Mouse (Mus musculus) limb, embryonic 12.5 days (tissue): ENCODE measurements around the gene Wwox. TPM values are rescaled to one million over a fixed set of nuclear protein-coding genes. Genes with fewer than 3 reads are reported as not detected.

Experiments used
- ATAC-seq: fragments of 200-750 bp; cut with Nextera tagmentation; 2 replicates; pipeline ENCODE4 v1.8.0; 2017; ENCODE audit warnings: low read depth, moderate TSS enrichment; ENCODE audit not compliant: insufficient number of reproducible peaks, insufficient read depth, low FRiP score, low TSS enrichment
- H3K27ac ChIP-seq: fragments of 300-500 bp; sonication (generic); 2 replicates; pipeline ENCODE4 v1.5.1; 2016; ENCODE audit warnings: mild to moderate bottlenecking, moderate library complexity
- H3K27me3 ChIP-seq: fragments of 300-500 bp; sonication (generic); 2 replicates; pipeline ENCODE4 v1.6.1; 2016; ENCODE audit warnings: mild to moderate bottlenecking, moderate library complexity
- H3K36me3 ChIP-seq: fragments of 300-500 bp; sonication (generic); 2 replicates; pipeline ENCODE4 v1.6.1; 2016; ENCODE audit warnings: mild to moderate bottlenecking, moderate library complexity
- H3K4me1 ChIP-seq: fragments of 300-500 bp; sonication (generic); replicated peaks from 2 replicates; pipeline ENCODE4 v1.6.1; 2016
- H3K4me2 ChIP-seq: fragments of 300-500 bp; sonication (generic); 2 replicates; pipeline ENCODE4 v1.6.1; 2016; ENCODE audit warnings: mild to moderate bottlenecking, moderate library complexity
- H3K4me3 ChIP-seq: fragments of 300-500 bp; sonication (generic); replicated peaks from 2 replicates; pipeline ENCODE4 v1.5.1; 2016; ENCODE audit warnings: mild to moderate bottlenecking
- H3K9ac ChIP-seq: fragments of 300-500 bp; sonication (generic); replicated peaks from 2 replicates; pipeline ENCODE4 v1.6.1; 2016; ENCODE audit warnings: mild to moderate bottlenecking, moderate library complexity
- H3K9me3 ChIP-seq: fragments of 300-500 bp; sonication (generic); 2 replicates; pipeline ENCODE4 v1.6.1; 2016; ENCODE audit warnings: mild to moderate bottlenecking, moderate library complexity
- WGBS: fragments of 180-500 bp; shearing (Covaris S2); methylation state at CpG from one replicate; pipeline ENCODE4 v1.1.7; 2016; 5-methylcytosine and 5-hydroxymethylcytosine counted together
- polyA plus RNA-seq: library from polyadenylated mRNA; unstranded; fragments of >200 nt; fragmentation: Nextera tagmentation; extraction: Ambion mirVana; gene quantifications from 2 replicates; pipeline ENCODE4 v1.2.1, GENCODE M21; 2016

Gene Wwox
- polyA plus RNA-seq, 1 experiment from 2014 or later: 10.2 TPM

- Histone ChIP-seq H3K27me3 (peaks cover 10% of the 10 kb centered on the region), H3K36me3 (no peaks in the 10 kb centered on the region), H3K4me1 (peaks cover 29% of the 10 kb centered on the region), H3K9me3 (no peaks in the 10 kb centered on the region), H3K4me3 (no peak overlapping the region), H3K9ac (no peak overlapping the region), H3K27ac (no peak overlapping the region), H3K4me2 (no peak overlapping the region)
- WGBS: 23% methylated on average over 4 of the region's 4 CpGs
- ATAC-seq: no peak
Measured at GRCm38 (mm10) chr8:114882504-114882903, 443.0 kb downstream of the Wwox start.

DNA sequence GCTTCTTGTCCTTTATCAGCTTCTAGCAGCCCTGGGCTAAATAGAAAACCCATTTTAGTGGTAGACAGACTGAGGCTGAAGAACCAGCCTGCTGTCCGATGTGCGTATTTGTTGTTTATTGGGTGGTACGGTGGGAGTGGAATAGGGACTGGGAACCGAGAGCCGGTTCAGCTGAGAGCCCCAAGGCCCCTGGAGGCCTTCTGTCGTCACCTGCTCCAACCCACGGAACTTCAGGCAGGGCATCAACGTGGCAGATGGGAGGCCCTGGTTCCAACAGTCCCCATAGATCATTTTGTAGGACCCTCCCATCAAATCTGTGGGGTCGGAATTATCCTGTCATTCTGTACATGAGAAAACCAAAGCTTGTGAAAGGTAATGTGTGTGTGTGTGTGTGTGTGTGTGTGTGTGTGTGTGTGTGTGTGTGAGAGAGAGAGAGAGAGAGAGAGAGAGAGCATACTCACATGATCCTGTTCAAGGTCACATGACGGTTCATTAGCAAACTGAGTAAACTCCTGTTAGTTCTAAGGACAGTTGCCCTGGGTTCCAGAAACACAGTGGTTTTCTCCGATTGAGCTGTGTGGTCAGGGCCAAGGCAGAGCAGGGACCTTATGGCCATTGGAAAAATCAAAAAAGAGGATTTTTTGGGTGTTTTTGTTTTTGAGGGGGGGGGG is 443.6 kb downstream of the Wwox start:
- no peak for ATAC-seq
- Histone ChIP-seq H3K4me3 (no peak overlapping the region), H3K9me3 (no peaks in the 10 kb centered on the region), H3K27ac (no peak overlapping the region), H3K9ac (no peak overlapping the region), H3K36me3 (no peaks in the 10 kb centered on the region), H3K4me1 (peaks cover 29% of the 10 kb centered on the region), H3K27me3 (peaks cover 10% of the 10 kb centered on the region), H3K4me2 (no peak overlapping the region)
- WGBS: 73% methylated on average over 11 of the region's 11 CpGs

GRCm38 (mm10) chr8:114883967-114884366 is 444.5 kb downstream of the Wwox start:
- no peaks in the 10 kb centered on the region for H3K36me3 ChIP-seq
- 79% methylated on average over 9 of the region's 9 CpGs for WGBS
- no peak overlapping the region for H3K4me2 ChIP-seq
- ATAC-seq: no peak
- peaks cover 6% of the 10 kb centered on the region; the same call in 1 of the 2 replicates for H3K27me3 ChIP-seq
- H3K4me1 ChIP-seq: peaks cover 29% of the 10 kb centered on the region
- H3K4me3 ChIP-seq: no peak overlapping the region
- H3K9me3 ChIP-seq: no peaks in the 10 kb centered on the region
- no peak overlapping the region for H3K27ac ChIP-seq
- H3K9ac ChIP-seq: no peak overlapping the region

- H3K27me3 ChIP-seq: peaks cover 6% of the 10 kb centered on the region; the same call in 1 of the 2 replicates
- H3K9ac ChIP-seq: no peak overlapping the region
- H3K36me3 ChIP-seq: no peaks in the 10 kb centered on the region
- H3K4me2 ChIP-seq: 0 out of 2 replicates have a peak overlapping the region, but pooled peaks have one; percentile 8
- H3K4me3 ChIP-seq: no peak overlapping the region
- H3K4me1 ChIP-seq: peaks cover 29% of the 10 kb centered on the region
- no peak for ATAC-seq
- H3K27ac ChIP-seq: no peak overlapping the region
- 31% methylated on average over 18 of the region's 18 CpGs for WGBS
- H3K9me3 ChIP-seq: no peaks in the 10 kb centered on the region
Measured at GRCm38 (mm10) chr8:114885026-114885592, 445.7 kb downstream of the Wwox start.

GRCm38 (mm10) chr8:114888388-114888787 is 448.9 kb downstream of the Wwox start:
- H3K4me2 ChIP-seq: no peak overlapping the region
- H3K4me1 ChIP-seq: peaks cover 19% of the 10 kb centered on the region
- no peak overlapping the region for H3K27ac ChIP-seq
- no peaks in the 10 kb centered on the region for H3K9me3 ChIP-seq
- no peak for ATAC-seq
- 76% methylated on average over 3 of the region's 3 CpGs for WGBS
- H3K4me3 ChIP-seq: no peak overlapping the region
- H3K27me3 ChIP-seq: peaks cover 10% of the 10 kb centered on the region; the same call in 1 of the 2 replicates
- H3K9ac ChIP-seq: no peak overlapping the region
- H3K36me3 ChIP-seq: no peaks in the 10 kb centered on the region

- Histone ChIP-seq H3K4me3 (no peak overlapping the region), H3K9ac (no peak overlapping the region), H3K4me2 (no peak overlapping the region), H3K27ac (no peak overlapping the region), H3K9me3 (no peaks in the 10 kb centered on the region), H3K27me3 (0 out of 2 replicates have a peak, but pooled peaks cover 5% of the 10 kb centered on the region), H3K36me3 (no peaks in the 10 kb centered on the region), H3K4me1 (peaks cover 18% of the 10 kb centered on the region)
- 71% methylated on average over 16 of the region's 16 CpGs for WGBS
- ATAC-seq: no peak
Measured at GRCm38 (mm10) chr8:114889578-114890374, 450.3 kb downstream of the Wwox start.

DNA sequence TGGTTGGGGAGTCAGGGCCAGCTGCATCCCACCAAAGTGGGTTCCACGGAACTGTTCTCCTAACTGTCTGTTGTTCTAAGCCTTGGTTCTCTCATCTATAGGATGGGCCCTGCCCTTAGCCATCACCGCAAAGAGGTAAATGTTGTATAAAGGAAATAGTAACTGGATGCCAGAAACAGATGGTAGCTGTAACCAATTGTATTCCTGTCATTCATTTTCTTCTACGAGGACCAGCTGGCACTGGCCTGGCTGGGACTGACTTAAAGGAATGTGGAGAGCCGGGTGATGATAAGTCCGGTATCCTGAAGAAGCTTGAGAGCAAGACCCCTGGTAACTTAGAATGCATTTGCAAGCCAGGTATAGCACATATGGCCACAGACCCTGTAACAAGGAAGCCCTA is 451.0 kb downstream of the Wwox start:
- Histone ChIP-seq H3K9ac (no peak overlapping the region), H3K9me3 (no peaks in the 10 kb centered on the region), H3K4me3 (no peak overlapping the region), H3K4me1 (peaks cover 13% of the 10 kb centered on the region; the same call in 1 of the 2 replicates), H3K27me3 (0 out of 2 replicates have a peak, but pooled peaks cover 5% of the 10 kb centered on the region), H3K36me3 (no peaks in the 10 kb centered on the region), H3K4me2 (no peak overlapping the region), H3K27ac (no peak overlapping the region)
- no peak for ATAC-seq
- 44% methylated on average over 5 of the region's 5 CpGs for WGBS

DNA sequence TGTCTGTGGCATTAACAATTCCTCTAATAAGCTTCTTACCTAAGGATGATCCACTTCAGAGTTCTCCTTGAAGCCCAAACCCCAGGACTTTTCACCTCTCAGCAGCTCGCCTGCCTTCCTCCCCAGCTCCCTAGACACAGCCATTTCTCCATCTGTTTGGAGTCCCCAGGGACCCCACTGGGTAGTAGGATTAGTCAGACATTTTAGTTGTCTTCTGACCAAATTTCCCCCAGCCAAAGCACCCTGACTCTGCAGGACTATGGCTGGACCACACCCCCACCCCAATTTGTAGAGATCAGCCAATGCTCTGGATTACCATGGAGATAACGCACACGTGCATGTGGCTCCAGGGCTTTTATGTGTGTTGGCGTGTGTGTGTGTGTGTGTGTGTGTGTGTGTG is 451.8 kb downstream of the Wwox start:
- Histone ChIP-seq H3K9me3 (no peaks in the 10 kb centered on the region), H3K27ac (no peak overlapping the region), H3K27me3 (0 out of 2 replicates have a peak, but pooled peaks cover 5% of the 10 kb centered on the region), H3K4me3 (no peak overlapping the region), H3K9ac (no peak overlapping the region), H3K4me1 (peaks cover 13% of the 10 kb centered on the region; the same call in 1 of the 2 replicates), H3K4me2 (no peak overlapping the region), H3K36me3 (no peaks in the 10 kb centered on the region)
- ATAC-seq: no peak
- WGBS: 66% methylated on average over 4 of the region's 4 CpGs

GRCm38 (mm10) chr8:114897432-114897831 is 458.0 kb downstream of the Wwox start:
- Histone ChIP-seq H3K4me3 (no peak overlapping the region), H3K9ac (no peak overlapping the region), H3K27ac (no peak overlapping the region), H3K36me3 (no peaks in the 10 kb centered on the region), H3K4me1 (peaks cover 5% of the 10 kb centered on the region; the same call in 1 of the 2 replicates), H3K9me3 (no peaks in the 10 kb centered on the region), H3K27me3 (no peaks in the 10 kb centered on the region), H3K4me2 (no peak overlapping the region)
- no peak for ATAC-seq
- WGBS: 92% methylated on average over 8 of the region's 8 CpGs

DNA sequence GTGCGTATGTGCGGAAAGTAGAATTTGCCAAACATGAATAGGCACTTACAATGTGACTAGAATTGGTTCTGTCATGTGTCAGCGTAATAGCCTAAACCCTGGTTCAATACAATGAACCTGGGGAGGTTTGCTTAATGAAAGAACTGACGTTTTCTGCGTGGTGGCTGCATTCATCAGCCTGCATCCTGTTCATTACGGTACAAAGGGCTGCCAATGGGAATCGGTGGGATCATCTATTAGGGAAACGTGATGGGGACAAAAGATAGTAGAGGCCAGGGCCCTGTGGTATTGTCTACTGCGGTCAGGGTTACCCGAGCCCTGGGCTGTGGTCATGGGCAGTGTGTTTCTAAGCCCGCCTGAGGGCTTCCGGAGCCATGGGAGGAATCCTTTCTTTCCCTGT is 459.7 kb downstream of the Wwox start:
- Histone ChIP-seq H3K9ac (no peak overlapping the region), H3K4me3 (no peak overlapping the region), H3K9me3 (no peaks in the 10 kb centered on the region), H3K4me2 (no peak overlapping the region), H3K27me3 (no peaks in the 10 kb centered on the region), H3K27ac (no peak overlapping the region), H3K36me3 (no peaks in the 10 kb centered on the region), H3K4me1 (peaks cover 5% of the 10 kb centered on the region; the same call in 1 of the 2 replicates)
- WGBS: 89% methylated on average over 12 of the region's 12 CpGs
- ATAC-seq: no peak

GRCm38 (mm10) chr8:114902584-114902983 is 463.1 kb downstream of the Wwox start:
- 81% methylated on average over 5 of the region's 5 CpGs for WGBS
- Histone ChIP-seq H3K4me2 (no peak overlapping the region), H3K9ac (no peak overlapping the region), H3K4me1 (no peaks in the 10 kb centered on the region; the same call in 1 of the 2 replicates), H3K27me3 (no peaks in the 10 kb centered on the region), H3K27ac (no peak overlapping the region), H3K4me3 (no peak overlapping the region), H3K36me3 (no peaks in the 10 kb centered on the region), H3K9me3 (no peaks in the 10 kb centered on the region)
- no peak for ATAC-seq
